Mouse (Mus musculus) inflammation-experienced regulatory T-cells, adult 16 weeks (primary cell): Measurements from ENCODE around the gene Ctu1. TPM values are rescaled to one million over a fixed set of nuclear protein-coding genes. Genes with fewer than 3 reads are reported as not detected.

Experiments used
- polyA plus RNA-seq: library from polyadenylated mRNA; unstranded; fragments of 100-300 nt; shearing (Covaris generic); gene quantifications from one replicate; pipeline ENCODE4 v1.2.1, GENCODE M21; 2017

Ctu1 gene
- polyA plus RNA-seq = 5.2 TPM

GRCm38 (mm10) chr7:43671809-43672580, at the start of gene Ctu1:
Ctu1 (plus strand) TSS chr7:43672016.

GRCm38 (mm10) chr7:43634500-43634899, 37.3 kb upstream of the Ctu1 start, which contains the start of gene Ceacam18:
Ceacam18 (plus strand) TSS chr7:43634707.

GRCm38 (mm10) chr7:43660002-43660401, 11.8 kb upstream of the Ctu1 start, which contains the start of gene Siglece:
Siglece (minus strand) TSS chr7:43660161.

GRCm38 (mm10) chr7:43690118-43690517, 18.3 kb downstream of the Ctu1 start, which contains the start of gene Klk14:
Klk14 (plus strand) TSS chr7:43690418.

GRCm38 (mm10) chr7:43712267-43712666, 40.5 kb downstream of the Ctu1 start, which contains the start of gene Klk13:
Klk13 (plus strand) TSS chr7:43712567.

Other genes with a start within 250 kb of the Ctu1 start
- not detected for gene Lim2, start 244.3 kb upstream of the Ctu1 start, polyA plus RNA-seq
- 124 TPM for gene Nkg7, start 234.9 kb upstream of the Ctu1 start, polyA plus RNA-seq
- 0.45 TPM for gene Cldnd2, start 231.2 kb upstream of the Ctu1 start, polyA plus RNA-seq
- gene Etfb, start 227.9 kb upstream of the Ctu1 start, polyA plus RNA-seq = 154 TPM
- gene Gm45233, start 227.9 kb upstream of the Ctu1 start, polyA plus RNA-seq = not detected
- gene Vsig10l, start 208.9 kb upstream of the Ctu1 start, polyA plus RNA-seq = 8.1 TPM
- 0.29 TPM for gene Iglon5, start 181.9 kb upstream of the Ctu1 start, polyA plus RNA-seq
- gene 4931406B18Rik, start 166.1 kb upstream of the Ctu1 start, polyA plus RNA-seq = not detected
- gene Cd33, start 127.6 kb upstream of the Ctu1 start, polyA plus RNA-seq = 0.27 TPM
- gene Zfp658, start 109.8 kb upstream of the Ctu1 start, polyA plus RNA-seq = 6.2 TPM
- 15.6 TPM for gene Zfp719, start 92.4 kb upstream of the Ctu1 start, polyA plus RNA-seq
- not detected for gene Zfp819, start 64.8 kb upstream of the Ctu1 start, polyA plus RNA-seq
- gene Ceacam18, start 37.3 kb upstream of the Ctu1 start, polyA plus RNA-seq = not detected
- 1.8 TPM for gene Siglece, start 11.9 kb upstream of the Ctu1 start, polyA plus RNA-seq
- gene Klk14, start 18.4 kb downstream of the Ctu1 start, polyA plus RNA-seq = not detected
- not detected for gene Klk13, start 40.6 kb downstream of the Ctu1 start, polyA plus RNA-seq
- gene Klk12, start 96.9 kb downstream of the Ctu1 start, polyA plus RNA-seq = not detected
- not detected for gene Klk11, start 102.6 kb downstream of the Ctu1 start, polyA plus RNA-seq
- 0.21 TPM for gene Klk10, start 109.0 kb downstream of the Ctu1 start, polyA plus RNA-seq
- gene Klk9, start 119.9 kb downstream of the Ctu1 start, polyA plus RNA-seq = 0.99 TPM
- 109 TPM for gene Klk8, start 125.6 kb downstream of the Ctu1 start, polyA plus RNA-seq
- gene Klk7, start 139.3 kb downstream of the Ctu1 start, polyA plus RNA-seq = not detected
- not detected for gene Klk6, start 152.5 kb downstream of the Ctu1 start, polyA plus RNA-seq
- gene Klk5, start 170.0 kb downstream of the Ctu1 start, polyA plus RNA-seq = not detected
- gene Klk4, start 209.1 kb downstream of the Ctu1 start, polyA plus RNA-seq = not detected